Mouse (Mus musculus): ENCODE data around the gene Hoxb7. TPM values are rescaled to one million over a fixed set of nuclear protein-coding genes. Genes with fewer than 3 reads are reported as not detected.
A peak's percentile ranks its signal among the peaks of the same experiment; 100 is the strongest.

Gene Hoxb7
- polyA plus RNA-seq, 1 experiment from 2014 or later = 1.8 TPM

DNA sequence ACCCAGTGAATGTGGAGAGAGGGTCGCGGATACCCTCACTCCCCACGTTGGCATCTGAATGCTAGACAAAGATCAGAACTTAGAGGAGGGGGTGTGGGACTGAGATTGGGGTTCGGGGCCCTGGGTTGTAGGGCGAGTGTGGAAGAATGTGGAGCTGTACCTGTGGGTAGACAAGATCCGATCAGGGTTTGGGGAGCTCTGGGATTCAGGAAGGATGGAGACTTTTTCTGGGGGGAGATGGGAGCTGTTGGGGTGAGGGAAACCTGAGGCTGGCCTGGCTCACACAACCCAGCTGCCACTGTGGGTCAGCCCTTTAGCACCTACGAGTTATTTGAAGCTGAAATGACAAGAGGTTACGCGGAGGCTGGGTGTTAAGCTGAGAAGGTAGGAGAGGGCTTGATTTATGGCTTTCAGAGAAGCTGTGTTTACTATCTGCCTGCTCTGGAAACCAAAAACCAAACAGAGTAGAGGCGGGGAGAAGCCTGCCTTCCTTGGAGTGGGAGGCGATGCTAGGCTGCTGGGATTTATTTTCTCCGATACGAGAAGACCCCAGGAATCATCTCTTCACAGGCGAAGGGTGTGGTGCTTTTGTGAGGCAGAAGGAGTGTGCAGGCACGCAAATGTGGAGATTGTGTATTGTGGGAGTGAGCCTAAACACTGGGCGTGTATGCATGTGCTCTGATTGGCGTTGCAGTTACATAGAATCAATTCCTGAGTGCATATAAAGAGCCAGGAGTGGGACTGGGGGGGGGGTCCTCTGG is 47.0 kb downstream of the Hoxb7 start:
- Histone ChIP-seq H3K4me2 (peak overlapping the region; percentile 54), H3K4me3 (replicated peaks) (peak overlapping the region; percentile 38), H3K27me3 (peaks cover 100% of the 10 kb centered on the region), H3K9ac (replicated peaks) (peak overlapping the region; percentile 52; the same call in 1 of the 2 replicates), H3K36me3 (no peaks in the 10 kb centered on the region), H3K9me3 (no peaks in the 10 kb centered on the region), H3K27ac (peak overlapping the region; percentile 69; the same call in 1 of the 2 replicates), H3K4me1 (replicated peaks) (peaks cover 12% of the 10 kb centered on the region)
- ATAC-seq (ENCODE audit: insufficient number of reproducible peaks, insufficient read depth, low FRiP score, low TSS enrichment, low read depth) = no peak
- 4% methylated on average over 17 of the region's 17 CpGs for WGBS

DNA sequence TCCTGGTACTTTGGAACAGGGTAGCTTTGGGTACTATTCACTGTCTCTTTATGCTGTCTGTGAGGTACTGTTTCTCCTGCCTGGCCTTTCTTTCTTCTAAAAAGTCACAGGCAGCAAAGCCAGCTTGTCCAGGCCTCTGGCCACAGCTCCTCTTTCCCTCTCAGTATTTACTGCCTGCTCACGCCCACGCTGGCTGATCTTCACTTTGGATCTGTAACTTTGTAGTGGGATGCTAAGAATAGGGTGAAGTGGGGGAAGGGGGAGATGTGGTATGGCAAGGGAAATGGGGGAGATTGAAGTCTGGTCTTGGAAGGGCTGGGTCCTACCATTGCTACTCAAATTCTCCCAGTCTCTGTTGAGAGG is 47.6 kb downstream of the Hoxb7 start:
- H3K27me3 ChIP-seq = peaks cover 100% of the 10 kb centered on the region
- 17% methylated on average over 2 of the region's 2 CpGs for WGBS
- no peak overlapping the region for H3K9ac ChIP-seq (replicated peaks)
- H3K9me3 ChIP-seq = no peaks in the 10 kb centered on the region
- no peaks in the 10 kb centered on the region for H3K36me3 ChIP-seq
- peaks cover 12% of the 10 kb centered on the region for H3K4me1 ChIP-seq (replicated peaks)
- H3K27ac ChIP-seq = peak overlapping the region; percentile 69; the same call in 1 of the 2 replicates
- peak overlapping the region; percentile 26 for H3K4me2 ChIP-seq
- no peak for ATAC-seq (ENCODE audit: insufficient number of reproducible peaks, insufficient read depth, low FRiP score, low TSS enrichment, low read depth)
- H3K4me3 ChIP-seq (replicated peaks) = 0 out of 2 replicates have a peak overlapping the region, but pooled peaks have one; percentile 38

DNA sequence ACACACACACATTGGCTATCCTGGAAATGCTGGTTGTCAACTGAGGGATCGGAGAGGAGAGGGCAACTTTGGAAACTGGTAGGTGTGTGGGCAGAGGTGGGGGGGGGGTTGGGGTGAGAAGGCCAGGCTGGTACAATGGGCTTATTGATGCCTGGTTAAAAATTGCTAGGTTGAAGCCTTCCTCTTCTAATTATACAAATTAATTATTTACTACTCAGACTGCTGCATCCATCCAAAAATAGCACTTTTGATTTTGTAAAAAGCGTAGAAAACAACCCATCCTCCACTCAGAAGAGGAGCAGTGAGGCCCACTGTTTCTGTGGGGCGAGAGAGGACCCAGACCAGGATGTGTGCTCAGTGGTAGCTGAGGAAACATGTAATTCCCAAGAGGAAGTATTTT is 48.6 kb downstream of the Hoxb7 start:
- Histone ChIP-seq H3K9me3 (no peaks in the 10 kb centered on the region), H3K27ac (no peak overlapping the region), H3K4me3 (replicated peaks) (no peak overlapping the region), H3K9ac (replicated peaks) (no peak overlapping the region), H3K4me2 (0 out of 2 replicates have a peak overlapping the region, but pooled peaks have one; percentile 26), H3K27me3 (peaks cover 100% of the 10 kb centered on the region), H3K36me3 (no peaks in the 10 kb centered on the region), H3K4me1 (replicated peaks) (peaks cover 12% of the 10 kb centered on the region)
- no peak for ATAC-seq (ENCODE audit: insufficient number of reproducible peaks, insufficient read depth, low FRiP score, low TSS enrichment, low read depth)
- 50% methylated on average over 3 of the region's 3 CpGs for WGBS

DNA sequence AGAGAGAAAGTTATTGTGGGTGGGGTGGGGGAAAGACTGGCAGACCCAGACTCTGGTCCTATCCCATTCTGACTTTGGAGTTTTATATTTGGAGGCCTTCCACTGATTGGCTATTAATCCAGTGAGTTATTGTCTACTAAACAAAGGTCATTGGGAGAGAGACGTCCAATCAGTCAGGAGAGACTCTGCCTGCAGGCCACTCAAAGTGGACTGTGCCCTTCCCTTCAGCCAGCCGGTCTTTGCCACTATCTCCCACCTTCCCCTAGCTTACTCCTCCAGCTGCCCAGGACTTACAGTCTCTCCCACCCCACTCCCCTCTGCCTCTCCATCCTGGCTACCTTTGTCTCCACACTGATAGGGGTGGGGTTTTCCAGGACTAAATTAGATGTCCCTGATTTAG is 50.2 kb downstream of the Hoxb7 start:
- Histone ChIP-seq H3K27ac (no peak overlapping the region), H3K36me3 (no peaks in the 10 kb centered on the region), H3K4me3 (replicated peaks) (no peak overlapping the region), H3K27me3 (peaks cover 100% of the 10 kb centered on the region), H3K9me3 (no peaks in the 10 kb centered on the region), H3K9ac (replicated peaks) (no peak overlapping the region), H3K4me1 (replicated peaks) (peaks cover 13% of the 10 kb centered on the region), H3K4me2 (no peak overlapping the region)
- 12% methylated on average over 2 of the region's 2 CpGs for WGBS
- no peak for ATAC-seq (ENCODE audit: insufficient number of reproducible peaks, insufficient read depth, low FRiP score, low TSS enrichment, low read depth)

DNA sequence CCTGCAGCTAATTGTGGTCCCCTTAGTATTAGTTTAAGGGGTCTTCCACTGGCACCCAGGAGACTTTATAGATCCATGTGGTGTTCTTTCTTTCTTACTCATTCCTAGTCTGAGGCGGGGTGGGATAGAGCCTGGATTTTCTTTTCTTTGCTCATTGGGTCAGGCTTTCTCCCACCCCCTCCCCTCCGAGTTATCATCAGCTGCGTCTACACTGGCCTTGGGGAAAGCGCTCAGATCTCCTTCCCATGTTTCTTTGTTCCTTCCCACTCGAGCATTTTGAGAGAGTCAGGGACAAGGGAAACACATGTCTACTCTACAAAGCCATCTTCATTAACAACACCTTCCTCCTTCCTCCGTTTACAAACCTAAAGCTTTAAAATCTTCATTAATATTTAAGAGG is 50.6 kb downstream of the Hoxb7 start:
- Histone ChIP-seq H3K36me3 (no peaks in the 10 kb centered on the region), H3K27ac (no peak overlapping the region), H3K4me1 (replicated peaks) (peaks cover 17% of the 10 kb centered on the region), H3K27me3 (peaks cover 100% of the 10 kb centered on the region), H3K9me3 (no peaks in the 10 kb centered on the region), H3K9ac (replicated peaks) (no peak overlapping the region), H3K4me3 (replicated peaks) (no peak overlapping the region), H3K4me2 (no peak overlapping the region)
- 19% methylated on average over 6 of the region's 6 CpGs for whole genome bisulfite sequencing
- ATAC-seq (ENCODE audit: insufficient number of reproducible peaks, insufficient read depth, low FRiP score, low TSS enrichment, low read depth) = no peak

DNA sequence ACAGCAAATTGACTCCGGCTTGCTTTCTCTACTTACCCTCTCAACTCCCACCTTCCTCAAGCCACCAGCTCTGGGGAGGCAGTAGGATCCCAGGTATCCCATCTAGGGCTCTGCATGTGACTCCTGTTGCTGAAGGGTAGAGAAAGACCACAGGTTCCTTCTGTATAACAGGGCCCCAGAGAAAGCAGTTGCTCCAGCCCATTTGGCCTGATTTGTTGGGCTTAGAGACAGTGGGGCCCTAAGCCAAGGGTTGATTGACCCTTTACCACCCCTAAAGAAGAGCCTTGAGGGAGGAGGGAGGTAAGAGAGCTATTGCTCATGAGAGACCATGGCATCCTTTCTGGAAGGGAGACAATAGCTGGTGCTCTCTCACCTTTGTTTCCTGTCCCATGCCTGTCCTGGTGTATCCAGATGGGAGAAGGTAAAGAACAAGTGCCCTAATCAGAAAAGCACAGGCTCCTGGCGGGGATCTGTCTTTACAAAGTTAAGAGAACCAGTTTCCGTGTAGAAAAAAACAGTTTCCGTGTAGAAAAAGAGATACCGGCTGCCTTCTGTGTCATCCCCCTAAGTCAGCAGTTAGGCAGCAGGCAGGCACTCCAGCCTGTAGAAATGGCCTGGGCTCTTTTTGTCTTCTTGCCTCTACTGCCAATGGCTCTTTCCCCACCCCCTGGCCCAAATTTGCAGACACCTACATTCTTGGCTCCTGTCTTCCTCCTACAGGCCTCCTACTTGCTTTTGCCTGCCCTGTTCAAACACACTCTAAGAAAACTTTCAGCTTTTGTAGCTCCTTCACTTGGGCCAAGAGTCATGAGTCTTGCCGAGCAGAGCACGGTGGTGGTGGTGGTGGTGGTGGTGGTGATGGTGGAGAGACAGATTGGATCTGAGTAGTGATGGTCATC is 52.8 kb downstream of the Hoxb7 start:
- H3K27me3 ChIP-seq = peaks cover 100% of the 10 kb centered on the region
- no peaks in the 10 kb centered on the region for H3K36me3 ChIP-seq
- H3K9me3 ChIP-seq = no peaks in the 10 kb centered on the region
- WGBS = 29% methylated on average over 7 of the region's 7 CpGs
- H3K9ac ChIP-seq (replicated peaks) = no peak overlapping the region
- H3K4me3 ChIP-seq (replicated peaks) = no peak overlapping the region
- no peak for ATAC-seq (ENCODE audit: insufficient number of reproducible peaks, insufficient read depth, low FRiP score, low TSS enrichment, low read depth)
- H3K27ac ChIP-seq = no peak overlapping the region
- peaks cover 10% of the 10 kb centered on the region for H3K4me1 ChIP-seq (replicated peaks)
- H3K4me2 ChIP-seq = no peak overlapping the region

MicroRNA genes within 50 kb of the gene (microRNA counts, 519-probe panel; counts per million panel counts)
- microRNA mmu-miR-10a = 4,714 counts per million, percentile 40 among the panel's probes with 10 or more counts
- microRNA mmu-miR-196a = 7,559 counts per million, percentile 86 among the panel's probes with 10 or more counts

Small RNA genes within 50 kb of the gene (microRNA-seq; reads per million reads assigned to microRNA genes)
- gene Mir10a = 8,302 reads per million, percentile 94 among the genes with 10 or more reads in this experiment
- gene Mir196a-1 = 31.4 reads per million, percentile 37 among the genes with 10 or more reads in this experiment

Other genes with a start within 250 kb of the Hoxb7 start
- 46.0 and 50.9 TPM in 2 replicates for gene Ube2z, start 221.2 kb upstream of the Hoxb7 start, polyA plus RNA-seq (2016; fragmentation: Nextera tagmentation; extraction: Ambion mirVana)
- 492 and 507 TPM in 2 replicates for gene Atp5g1, start 211.0 kb upstream of the Hoxb7 start, polyA plus RNA-seq (2016; fragmentation: Nextera tagmentation; extraction: Ambion mirVana)
- gene Calcoco2, start 174.7 kb upstream of the Hoxb7 start, polyA plus RNA-seq (2016; fragmentation: Nextera tagmentation; extraction: Ambion mirVana) = not detected in 2 replicates
- gene Ttll6, start 152.8 kb upstream of the Hoxb7 start, polyA plus RNA-seq (2016; fragmentation: Nextera tagmentation; extraction: Ambion mirVana) = not detected in 2 replicates
- not detected in 2 replicates for gene Hoxb13, start 92.3 kb upstream of the Hoxb7 start, polyA plus RNA-seq (2016; fragmentation: Nextera tagmentation; extraction: Ambion mirVana)
- 1.0 and 1.3 TPM in 2 replicates for gene Hoxb9, start 15.2 kb upstream of the Hoxb7 start, polyA plus RNA-seq (2016; fragmentation: Nextera tagmentation; extraction: Ambion mirVana)
- 0.24 and 0.40 TPM in 2 replicates for gene Hoxb8, start 4.7 kb upstream of the Hoxb7 start, polyA plus RNA-seq (2016; fragmentation: Nextera tagmentation; extraction: Ambion mirVana)
- 1.0 and 1.1 TPM in 2 replicates for gene Hoxb6, start 5.9 kb downstream of the Hoxb7 start, polyA plus RNA-seq (2016; fragmentation: Nextera tagmentation; extraction: Ambion mirVana)
- 0.83 and 2.1 TPM in 2 replicates for gene Hoxb5, start 16.7 kb downstream of the Hoxb7 start, polyA plus RNA-seq (2016; fragmentation: Nextera tagmentation; extraction: Ambion mirVana)
- 0.56 and 0.73 TPM in 2 replicates for gene Hoxb4, start 31.6 kb downstream of the Hoxb7 start, polyA plus RNA-seq (2016; fragmentation: Nextera tagmentation; extraction: Ambion mirVana)
- 0.55 and 0.68 TPM in 2 replicates for gene Hoxb3, start 36.7 kb downstream of the Hoxb7 start, polyA plus RNA-seq (2016; fragmentation: Nextera tagmentation; extraction: Ambion mirVana)
- 5.1 and 6.0 TPM in 2 replicates for gene Hoxb2, start 63.9 kb downstream of the Hoxb7 start, polyA plus RNA-seq (2016; fragmentation: Nextera tagmentation; extraction: Ambion mirVana)
- gene Hoxb1, start 79.1 kb downstream of the Hoxb7 start, polyA plus RNA-seq (2016; fragmentation: Nextera tagmentation; extraction: Ambion mirVana) = not detected in 2 replicates
- gene Skap1, start 178.0 kb downstream of the Hoxb7 start, polyA plus RNA-seq (2016; fragmentation: Nextera tagmentation; extraction: Ambion mirVana) = 0.31 and 0.37 TPM in 2 replicates